Mouse (Mus musculus): Measurements from ENCODE around the gene Alk. TPM values are rescaled to one million over a fixed set of nuclear protein-coding genes. Genes with fewer than 3 reads are reported as not detected.

Gene Alk
- total RNA-seq, 2 experiments from 2014 or later: 1.4 to 1.5 TPM

- DNase-seq (ENCODE audit: low spot score in 2 of 2): no peak
These were observed 780.7 kb downstream of the Alk start for GRCm38 (mm10) chr17:71823622-71824306.

Other genes starting within 250 kb of the Alk start
- 10 to 100 TPM; 67.6 to 68.1 TPM for gene Ypel5, start 231.8 kb upstream of the Alk start, total RNA-seq (2021)